Comparison of ENCODE assay signal across 27 mouse cellular contexts in the genomic region with DNA sequence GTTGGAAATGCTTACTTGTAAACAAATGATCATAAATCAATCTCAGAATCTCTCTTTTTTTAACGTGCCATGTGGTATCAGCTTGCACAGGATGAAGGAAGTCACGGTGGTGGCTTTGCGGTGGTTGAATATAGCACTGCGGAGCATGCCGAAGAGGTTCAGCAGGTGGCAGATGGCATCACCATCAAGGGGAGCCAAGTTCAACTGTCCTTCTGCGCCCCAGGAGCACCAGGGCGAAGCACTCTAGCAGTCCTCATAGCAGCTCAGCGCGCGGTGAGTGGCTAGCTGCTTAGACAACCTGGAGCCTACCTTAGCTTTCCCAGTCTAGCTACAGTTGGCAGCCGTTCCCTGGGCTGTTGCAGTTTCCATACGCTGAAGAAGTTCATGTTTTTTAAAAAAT. TPM values are rescaled to one million over a fixed set of nuclear protein-coding genes. Genes with fewer than 3 reads are reported as not detected.
A peak's percentile ranks its signal among the peaks of the same experiment; 100 is the strongest.
DNase-seq lines count a peak whose midpoint lies in the region; ATAC-seq and TF ChIP-seq lines count a peak whose summit lies in the region.
"Had no signal": no experiment of that assay in that cellular context is flagged by ENCODE, and none has a peak within 500 bp of the region (broad histone marks: within the 10 kb centered on the region; RNA-seq: fewer than 3 reads in every experiment).

No protein-coding gene starts in this region.

- 0 out of 2 replicates have a peak, but pooled peaks cover 10% of the 10 kb centered on the region for H3K36me3 ChIP-seq in lung, postnatal 0 days (ENCODE audit: insufficient read depth, low read length)
- H3K36me3 ChIP-seq: intestine, embryonic 15.5 days had no signal

- no peaks in the 10 kb centered on the region for H3K27me3 ChIP-seq in lung, postnatal 0 days (replicated peaks; ENCODE audit: insufficient read depth, low read length)
- H3K27me3 ChIP-seq: heart, embryonic 12.5 days; intestine, embryonic 15.5 days; limb, embryonic 12.5 days; midbrain, embryonic 12.5 days; neural tube, embryonic 15.5 days had no signal

- no peak overlapping the region for H3K9ac ChIP-seq in lung, postnatal 0 days (replicated peaks; ENCODE audit: low read depth)
- H3K9ac ChIP-seq: heart, embryonic 12.5 days; intestine, embryonic 15.5 days; limb, embryonic 12.5 days; liver, postnatal 0 days; midbrain, embryonic 12.5 days; neural tube, embryonic 15.5 days had no signal

- 83% methylated on average over 12 of the region's 12 CpGs for WGBS in lung, postnatal 0 days

- H3K4me2 ChIP-seq in lung, postnatal 0 days (replicated peaks; ENCODE audit: low read depth, low read length), result no peak overlapping the region
- H3K4me2 ChIP-seq: heart, embryonic 12.5 days; intestine, embryonic 15.5 days; limb, embryonic 12.5 days; liver, embryonic 11.5 days; midbrain, embryonic 12.5 days; neural tube, embryonic 15.5 days had no signal

- H3K4me1 ChIP-seq in lung, postnatal 0 days (ENCODE audit: insufficient read depth, low read depth, low read length), result no peaks in the 10 kb centered on the region
- H3K4me1 ChIP-seq: heart, embryonic 12.5 days; intestine, embryonic 15.5 days; midbrain, embryonic 12.5 days; neural tube, embryonic 15.5 days had no signal

- no peak for TF ChIP-seq EP300 in lung, postnatal 0 days (IDR thresholded peaks at IDR 0.05)

- DNase-seq in cerebellum, adult 11-12 months, result peak; percentile 7
- no peak for DNase-seq in cerebellum, adult 11 months
- no peak for DNase-seq in layer of hippocampus, adult 2 months (ENCODE audit: low spot score in 2 of 2)
- no peak for DNase-seq in layer of hippocampus, adult 9-10 months (ENCODE audit: low spot score)
- DNase-seq in A20 (ENCODE audit: low read depth, low spot score) (peak; percentile 91), MN1 (ENCODE audit: low spot score) (no peak)
- DNase-seq in cerebellum, postnatal 14 days, result peak; percentile 5 to 32
- DNase-seq in lung, postnatal 0 days (ENCODE audit: low spot score), result no peak
- DNase-seq: adrenal gland, postnatal 25 days; heart, adult 11 months; heart, postnatal 10 days; kidney, adult 8-10 months; kidney, postnatal 10 days; liver, postnatal 0 days; lung, postnatal 10 days; right cerebral cortex, postnatal 14 days; spleen, adult 18-20 months had no signal

- peak overlapping the region; percentile 37; the same call in 1 of the 2 replicates for H3K27ac ChIP-seq in layer of hippocampus, adult 2 months
- H3K27ac ChIP-seq in lung, postnatal 0 days (ENCODE audit: low read length), result no peak overlapping the region
- H3K27ac ChIP-seq: hindbrain, embryonic 10.5 days; intestine, embryonic 15.5 days; limb, embryonic 12.5 days; midbrain, embryonic 12.5 days; neural tube, embryonic 15.5 days had no signal

- ATAC-seq in lung, postnatal 0 days, result no peak
- ATAC-seq: CD4-positive, CD25-positive, alpha-beta regulatory T cell, adult 4 months; forebrain, embryonic 14.5 days; hindbrain, embryonic 16.5 days; intestine, embryonic 15.5 days; liver, postnatal 0 days had no signal

- H3K4me3 ChIP-seq in layer of hippocampus, adult 2 months, result no peak overlapping the region
- H3K4me3 ChIP-seq in lung, postnatal 0 days (ENCODE audit: low read depth, low read length), result no peak overlapping the region
- H3K4me3 ChIP-seq: heart, embryonic 12.5 days; hindbrain, embryonic 10.5 days; intestine, embryonic 15.5 days; limb, embryonic 12.5 days; midbrain, embryonic 12.5 days; neural tube, embryonic 15.5 days had no signal

- 0 out of 2 replicates have a peak, but pooled peaks cover 2% of the 10 kb centered on the region for H3K9me3 ChIP-seq in lung, postnatal 0 days (ENCODE audit: low read length)
- H3K9me3 ChIP-seq: intestine, embryonic 15.5 days had no signal

- no peak for TF ChIP-seq CTCF in layer of hippocampus, adult 2 months (conservative IDR thresholded peaks at IDR 0.05)
- TF ChIP-seq CTCF in lung, postnatal 0 days (IDR thresholded peaks at IDR 0.05), result no peak

RNA-seq across cellular contexts. Expression of a gene that starts 38.3 kb away (rescaled TPM):
- total RNA-seq in layer of hippocampus, adult 2 months (2021), result 10 to 100 TPM; 45.3 to 48.3 TPM
- 13.0 and 13.2 TPM in 2 replicates for polyA plus RNA-seq in lung, postnatal 0 days (2015; fragmentation: Nextera tagmentation; extraction: Ambion mirVana)

Comparison
In these comparisons a context has a peak if more than half of its experiments do, and no peak if none do; other contexts are left out.
1. DNase-seq: peak in cerebellum, adult 11-12 months (single experiment), A20 (single experiment) and cerebellum, postnatal 14 days (2 of 2); none in cerebellum, adult 11 months (single experiment), layer of hippocampus, adult 2 months (0 of 2), layer of hippocampus, adult 9-10 months (single experiment), lung, postnatal 0 days (single experiment) and MN1 (single experiment).